Mouse (Mus musculus) kidney, adult 11 months (tissue): ENCODE results near the gene Dars2.
"Not testable (repeated sequence)": the region's sequence is repeated elsewhere in the genome, so short reads cannot be mapped to it uniquely, and the experiment has no call there.

Source experiments
- DNase-seq: peaks from one replicate; pipeline ENCODE4 v3.0.0; 2022

The Dars2 gene

DNA sequence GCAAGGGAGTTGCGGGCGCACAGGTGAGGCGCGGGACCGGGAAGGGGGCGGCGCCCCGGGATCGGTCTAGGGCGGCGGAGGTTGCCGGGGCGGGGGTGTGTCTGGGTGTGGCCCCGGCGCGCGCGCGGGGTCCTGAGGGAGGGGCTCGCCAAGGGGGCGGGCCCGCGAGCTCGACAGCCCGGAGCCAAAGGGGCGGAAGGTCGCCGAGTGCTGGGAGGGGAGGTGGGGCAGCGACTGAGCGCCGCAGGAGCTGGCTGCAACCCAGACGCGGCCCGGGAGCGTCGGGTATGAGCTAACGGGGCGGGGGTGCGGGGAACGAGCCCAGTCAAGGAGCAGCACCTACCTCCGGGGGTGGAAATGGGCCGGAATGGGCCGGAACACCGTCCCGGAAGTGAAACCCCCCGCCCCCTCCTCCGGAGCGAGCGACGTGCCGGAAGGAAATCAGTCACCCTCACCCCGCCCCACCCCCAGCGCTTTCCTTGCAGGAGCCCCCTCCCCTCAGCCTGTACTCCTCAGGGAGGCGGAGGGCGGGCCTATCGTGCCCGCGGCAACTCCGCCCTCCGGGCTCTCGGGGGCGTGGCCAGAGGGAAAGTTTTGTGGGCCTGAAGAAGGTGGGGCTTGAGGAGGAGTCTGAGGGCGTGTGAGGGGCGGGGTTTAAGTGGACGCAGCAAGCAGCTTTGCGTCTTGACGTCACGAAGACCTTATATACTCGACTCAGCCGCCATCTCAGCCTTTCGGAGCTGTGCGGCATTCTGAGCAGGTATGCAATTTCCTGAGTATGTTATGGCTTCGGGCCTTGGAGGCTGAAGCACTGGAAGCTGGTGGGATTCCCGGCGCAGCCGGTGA is 35.8 kb downstream of the Dars2 start, which contains the start of gene Zbtb37:
TSS of gene Zbtb37 (minus strand) at position 415 of the 846 bp plus-strand sequence.
- peak; percentile 98 for DNase-seq

DNA sequence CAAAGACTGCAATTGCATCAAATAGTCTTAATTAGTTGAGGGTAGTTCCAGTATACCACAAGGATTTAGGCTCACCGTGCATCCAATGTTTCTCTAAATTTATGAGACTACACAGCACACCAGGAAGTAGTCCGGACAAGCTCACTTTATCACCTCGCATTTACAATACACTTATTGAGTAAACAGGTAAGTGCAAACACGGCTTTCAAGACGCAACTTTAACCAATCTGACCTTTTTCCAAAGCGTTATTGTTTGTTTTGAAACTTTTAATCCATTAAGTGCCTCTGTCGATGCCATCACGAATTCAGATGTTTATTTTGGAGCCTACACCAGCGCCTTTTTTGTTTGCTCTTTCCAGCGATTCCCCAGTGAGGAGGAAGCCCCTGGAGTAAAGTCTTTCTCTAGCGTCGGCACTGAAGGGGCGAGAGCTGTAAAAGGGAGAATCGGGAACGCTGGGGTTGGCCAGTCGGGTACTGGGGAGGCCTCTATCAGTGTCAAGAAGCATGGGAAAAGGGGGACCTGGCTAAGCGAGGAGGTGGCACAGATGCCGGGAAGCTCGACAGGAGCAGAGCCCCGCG is 36.5 kb downstream of the Dars2 start:
- DNase-seq = no peak

DNA sequence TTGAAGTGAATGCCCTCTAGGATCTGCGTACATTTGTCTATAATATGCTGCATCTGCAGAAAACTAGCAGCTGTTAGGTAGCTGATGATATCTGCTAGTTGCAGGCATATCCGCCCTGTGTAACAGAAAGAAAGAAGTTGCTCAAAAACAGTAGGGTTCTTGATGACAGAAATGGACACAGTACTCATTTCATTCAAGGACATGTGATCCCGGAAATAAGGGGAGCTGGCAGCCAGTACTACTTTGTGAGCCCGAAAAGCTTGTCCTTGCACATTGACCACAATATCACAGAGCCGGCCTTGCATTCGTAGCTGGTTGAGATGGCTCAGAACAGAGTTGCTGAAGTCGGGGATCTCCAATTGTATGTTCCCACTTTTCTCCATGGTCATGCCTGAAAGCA is 38.1 kb downstream of the Dars2 start:
- DNase-seq = no peak

DNA sequence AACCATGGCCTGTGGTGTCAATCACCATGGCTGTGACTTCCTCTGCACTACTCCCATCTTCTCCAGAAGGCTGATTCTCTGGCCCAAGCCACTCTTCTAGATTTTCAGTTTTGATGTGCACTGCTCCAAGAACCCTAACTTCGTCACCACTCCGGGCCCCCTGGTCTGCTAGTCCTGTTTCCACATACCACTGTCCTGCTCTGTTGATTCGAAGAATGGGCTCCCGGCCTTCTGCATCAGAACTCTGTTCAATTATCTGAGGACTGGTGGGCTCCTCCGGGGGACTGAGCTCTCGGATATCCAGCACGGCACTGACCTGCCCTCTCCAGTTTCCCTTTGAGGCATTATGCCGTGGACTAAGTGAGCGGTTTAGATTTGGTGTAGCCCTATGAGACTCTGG is 38.6 kb downstream of the Dars2 start:
- no peak for DNase-seq

DNA sequence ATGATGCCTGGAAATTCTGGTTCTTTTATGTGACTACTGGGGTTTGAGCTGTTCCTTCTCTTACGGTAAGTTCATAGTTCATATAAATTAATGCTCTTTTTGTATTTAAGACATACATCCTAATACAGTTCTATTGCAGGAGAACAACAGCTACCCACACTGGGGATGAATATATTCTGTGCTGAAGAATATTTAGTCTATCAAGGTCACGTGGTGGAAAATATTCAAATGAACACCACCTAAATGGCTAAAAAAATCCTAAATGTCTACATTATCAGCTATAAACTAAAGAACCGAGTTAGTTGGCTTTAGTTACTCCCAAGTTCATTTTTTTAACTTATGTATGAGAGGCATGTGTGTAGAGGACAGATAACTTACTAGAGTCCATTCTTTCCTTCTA is 40.4 kb downstream of the Dars2 start:
- DNase-seq = no peak

DNA sequence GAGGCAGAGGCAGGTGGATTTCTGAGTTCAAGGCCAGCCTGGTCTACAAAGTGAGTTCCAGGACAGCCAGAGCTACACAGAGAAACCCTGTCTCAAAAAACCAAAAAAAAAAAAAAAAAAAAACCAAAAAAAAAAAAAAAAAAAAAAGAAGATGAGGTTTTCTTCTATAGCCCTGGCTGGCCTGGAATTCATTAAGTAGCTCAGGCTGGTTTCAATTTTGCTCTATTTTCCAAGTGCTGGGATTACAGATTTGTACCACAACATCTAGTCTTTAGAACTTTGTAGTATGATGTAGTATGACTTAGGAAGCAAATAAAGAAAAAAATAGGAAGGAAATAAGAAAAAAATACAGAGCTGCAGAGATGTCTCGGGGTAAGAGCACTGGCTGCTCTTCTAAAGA is 42.0 kb downstream of the Dars2 start:
- not testable (repeated sequence) for DNase-seq

DNA sequence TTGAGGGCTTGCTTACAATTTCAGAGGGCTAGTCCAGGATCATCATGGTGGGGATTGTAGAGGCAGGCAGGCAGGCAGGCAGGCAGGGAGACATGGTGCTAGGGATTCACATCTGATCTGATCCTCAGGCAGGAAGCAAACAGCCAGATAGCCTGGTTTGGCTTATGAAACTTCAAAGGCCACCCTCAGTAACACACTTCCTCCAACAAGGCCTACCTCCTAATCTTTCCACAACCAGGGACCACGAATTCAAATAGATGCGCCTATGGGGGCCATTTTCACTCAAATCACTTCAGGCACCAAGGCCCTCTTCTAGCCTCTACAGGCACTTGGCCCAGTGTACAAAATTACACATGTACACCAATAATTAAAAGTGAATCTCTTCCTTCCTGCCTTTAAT is 43.3 kb downstream of the Dars2 start:
- DNase-seq = no peak

DNA sequence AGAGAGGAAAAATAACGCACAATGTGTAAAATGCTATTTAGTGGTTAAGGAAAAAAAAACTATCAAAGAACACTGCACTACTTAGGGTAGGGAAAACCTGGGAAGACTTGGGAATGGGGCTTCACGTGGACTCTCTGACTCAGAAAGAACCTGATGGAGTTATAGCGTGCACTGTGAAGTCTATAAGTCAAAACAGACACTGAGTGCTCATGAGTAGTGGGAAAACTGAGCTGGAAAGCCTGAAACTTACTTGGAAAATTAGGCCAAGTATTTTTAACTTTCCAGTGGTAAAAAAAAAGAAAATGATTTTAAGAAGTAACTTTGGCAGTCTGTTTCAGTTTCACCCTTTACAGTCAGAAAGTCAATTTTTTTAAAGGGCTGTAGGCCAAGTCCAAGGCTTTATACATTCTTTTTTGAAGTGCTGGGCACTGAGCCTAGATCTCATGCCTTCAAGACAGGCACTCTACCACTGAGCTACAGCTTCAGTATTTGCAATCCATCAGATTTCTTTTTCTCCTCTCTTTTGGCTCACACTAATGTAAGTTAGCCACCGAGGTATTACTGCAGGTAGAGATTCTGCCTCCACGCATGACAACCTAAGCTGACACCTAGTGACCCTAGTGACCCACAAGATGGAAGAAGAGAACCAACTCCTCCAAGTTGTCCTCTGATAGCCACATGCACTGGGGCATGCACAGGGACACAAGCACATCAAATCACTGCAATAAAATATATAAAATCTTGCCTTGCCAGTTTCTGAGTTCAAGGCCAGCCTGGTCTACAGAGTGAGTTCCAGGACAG is 44.8 kb downstream of the Dars2 start:
- DNase-seq = no peak

DNA sequence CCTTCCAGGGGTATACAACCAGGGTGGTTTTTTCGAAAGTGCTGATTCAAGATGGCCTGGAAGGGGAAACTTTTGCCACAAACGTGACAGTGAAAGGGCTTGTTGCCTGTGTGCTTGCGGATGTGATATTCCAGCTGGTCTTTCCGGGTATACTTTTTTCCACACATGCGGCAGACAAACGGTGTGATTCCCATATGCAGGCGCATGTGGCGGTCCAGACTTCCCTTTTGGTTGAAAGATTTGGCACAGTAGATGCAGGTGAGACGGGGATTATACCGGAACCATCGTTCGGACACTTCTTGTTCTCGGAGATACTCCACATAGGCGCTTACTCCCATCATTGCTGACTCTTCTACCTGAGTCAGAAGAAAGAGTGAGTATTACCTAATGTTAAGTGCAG is 50.4 kb downstream of the Dars2 start:
- no peak for DNase-seq

DNA sequence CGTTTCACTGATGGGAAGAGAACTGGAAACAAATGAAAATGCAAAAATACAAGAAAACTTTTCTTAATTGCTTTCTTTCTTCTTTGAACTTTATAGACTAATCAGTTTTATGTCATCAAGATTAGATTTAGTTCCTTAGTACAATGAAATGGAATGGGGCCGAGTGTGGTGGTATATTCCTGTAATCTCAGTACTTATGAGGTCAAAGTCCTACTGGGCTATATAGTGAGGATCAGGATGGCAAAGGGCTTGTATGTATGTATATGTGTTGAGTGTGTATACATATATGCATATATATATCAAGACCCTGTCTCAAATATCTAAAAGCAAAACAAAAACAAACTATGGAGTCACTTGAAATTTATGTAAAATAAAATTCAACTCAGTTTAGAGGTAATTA is 54.1 kb downstream of the Dars2 start:
- no peak for DNase-seq

DNA sequence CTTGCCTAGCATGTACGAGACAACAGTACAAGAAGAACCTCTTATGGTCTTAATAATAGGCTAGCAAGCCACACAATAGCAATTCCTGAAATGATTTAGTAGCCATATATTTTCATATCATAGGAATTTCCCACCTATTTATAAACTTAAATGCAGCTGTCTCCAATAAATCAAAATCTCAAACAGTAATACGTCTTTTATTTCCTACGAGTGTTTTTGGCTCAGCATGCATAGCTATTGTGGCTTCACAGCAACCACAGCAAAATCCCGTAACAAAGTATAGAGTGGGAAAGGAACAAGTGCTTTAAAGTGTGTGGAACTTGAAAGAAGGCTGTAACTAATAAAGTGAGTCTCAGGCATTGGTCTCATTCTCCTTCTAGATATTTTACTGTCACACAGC is 60.0 kb downstream of the Dars2 start:
- no peak for DNase-seq

DNA sequence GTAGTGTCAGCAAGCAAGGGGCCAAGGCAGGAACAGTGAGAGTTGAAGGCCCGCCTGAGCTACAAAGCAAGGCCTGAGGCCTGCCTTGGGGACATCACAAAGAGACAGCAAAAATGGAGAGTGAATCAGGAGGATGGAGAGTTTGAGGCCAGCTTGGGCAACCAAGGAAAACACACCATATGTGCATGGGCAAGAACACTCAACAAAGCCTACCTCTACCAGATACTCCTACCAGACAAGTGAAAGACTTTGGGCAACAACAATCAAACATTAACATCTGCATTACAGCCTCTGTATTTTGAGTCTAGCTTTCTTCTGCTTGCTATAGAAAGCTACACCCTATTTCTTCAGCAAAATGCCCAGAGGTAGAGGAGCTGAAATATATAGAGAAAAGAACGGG is 62.4 kb downstream of the Dars2 start:
- no peak for DNase-seq

DNA sequence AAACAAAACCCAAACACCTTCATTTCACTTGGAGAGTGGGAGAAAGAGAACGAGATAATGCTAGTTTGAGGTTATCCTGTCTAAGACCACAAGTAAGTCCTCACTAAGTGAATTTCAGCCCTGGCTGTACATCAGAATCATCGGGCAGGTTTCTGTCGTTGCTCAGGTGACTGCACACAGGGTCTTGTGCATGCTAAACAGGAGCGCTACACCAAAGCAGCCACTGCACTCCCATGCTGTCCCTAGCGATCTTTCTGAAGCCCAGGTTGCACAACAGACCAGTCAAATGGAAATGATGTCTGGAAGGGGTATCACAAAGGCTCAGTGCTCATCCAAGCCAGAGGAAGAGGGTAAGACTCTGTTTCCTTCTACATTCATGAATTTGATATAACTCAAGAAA is 64.0 kb downstream of the Dars2 start:
- DNase-seq = no peak

DNA sequence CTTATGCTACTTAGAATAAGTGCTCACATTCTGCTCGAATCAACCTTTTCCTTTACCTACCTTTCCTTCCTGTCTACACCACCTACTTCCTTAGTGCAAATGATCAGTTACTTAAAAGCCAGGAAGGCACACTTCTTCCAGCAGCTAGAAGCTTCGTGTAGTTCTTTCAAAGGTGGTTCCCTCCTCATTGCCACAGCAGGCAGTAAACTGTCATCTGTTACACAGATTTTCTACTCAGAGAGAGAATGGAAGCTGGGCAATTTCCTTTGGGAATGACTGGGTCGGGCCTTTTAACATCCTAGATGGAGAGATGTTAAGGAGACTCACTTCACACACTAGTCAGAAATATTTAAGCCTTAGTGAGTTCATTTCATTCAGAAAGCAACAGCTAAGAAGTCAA is 64.9 kb downstream of the Dars2 start:
- DNase-seq = no peak

DNA sequence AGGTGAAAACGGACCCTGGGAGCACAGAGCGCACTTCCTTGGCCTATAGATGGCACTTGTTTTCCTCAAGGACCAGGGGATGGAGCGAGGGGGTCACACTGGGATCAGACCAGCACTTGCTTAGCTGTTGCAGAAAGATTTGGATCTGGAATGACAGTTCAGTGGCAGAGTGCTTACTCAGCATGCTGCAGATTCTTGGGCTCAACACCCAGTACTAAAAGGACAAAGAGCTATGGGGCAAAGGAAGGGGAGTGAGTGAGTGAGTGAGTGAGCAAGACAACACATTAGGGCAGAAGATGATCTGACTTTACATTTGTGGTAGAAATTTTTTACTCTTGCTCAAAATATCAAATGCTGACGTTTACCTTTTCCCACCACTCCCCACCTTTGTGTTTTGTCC is 65.5 kb downstream of the Dars2 start:
- no peak for DNase-seq

DNA sequence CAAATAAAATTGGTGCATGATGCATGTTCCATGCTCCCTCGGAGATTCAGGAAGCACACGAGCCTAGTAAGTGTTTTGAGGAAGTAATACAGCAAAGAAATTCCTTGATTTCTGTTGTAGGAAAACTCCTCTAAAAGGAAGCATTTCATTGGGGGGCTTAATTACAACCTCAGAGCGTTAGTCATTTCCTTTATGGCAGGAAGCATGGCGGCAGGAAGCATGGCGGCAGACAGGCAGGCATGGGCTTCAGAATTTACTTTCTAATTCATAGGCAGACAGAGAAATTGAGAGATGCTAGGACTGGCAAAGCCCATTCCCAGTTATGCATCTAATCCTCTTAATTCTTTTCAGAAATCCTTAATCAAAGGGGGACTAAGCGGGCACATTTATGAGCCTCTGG is 76.6 kb downstream of the Dars2 start:
- DNase-seq = no peak
